Mouse (Mus musculus): ENCODE data around the gene Defb38.

Defb38 gene

GRCm38 (mm10) chr8:19026466-19026865, at the start of gene Defb38:
Defb38 (minus strand) TSS chr8:19026566.
- ChIA-PET CTCF (no interaction called here), POLR2A (no interaction called here)

GRCm38 (mm10) chr8:19066013-19066412, 39.6 kb upstream of the Defb38 start:
- POLR2A ChIA-PET: no interaction called here
- CTCF ChIA-PET: no interaction called here

GRCm38 (mm10) chr8:19064710-19065109, 38.3 kb upstream of the Defb38 start, which contains the start of gene Defb39:
Defb39 (minus strand) TSS chr8:19064810.
- ChIA-PET POLR2A (no interaction called here), CTCF (no interaction called here)

GRCm38 (mm10) chr8:19062891-19063290, 36.5 kb upstream of the Defb38 start:
- POLR2A ChIA-PET: no interaction called here
- CTCF ChIA-PET: no interaction called here

- ChIA-PET POLR2A (no interaction called here), CTCF (no interaction called here)
These were observed 18.9 kb upstream of the Defb38 start for GRCm38 (mm10) chr8:19045242-19045641.
